Mouse (Mus musculus): ENCODE measurements around the gene Glrp1. TPM values are rescaled to one million over a fixed set of nuclear protein-coding genes. Genes with fewer than 3 reads are reported as not detected.

The Glrp1 gene
- polyA plus RNA-seq (2015; fragmentation: Nextera tagmentation; extraction: Ambion mirVana): 0.08 TPM in 1 of 2 replicates, not detected in the other

DNA sequence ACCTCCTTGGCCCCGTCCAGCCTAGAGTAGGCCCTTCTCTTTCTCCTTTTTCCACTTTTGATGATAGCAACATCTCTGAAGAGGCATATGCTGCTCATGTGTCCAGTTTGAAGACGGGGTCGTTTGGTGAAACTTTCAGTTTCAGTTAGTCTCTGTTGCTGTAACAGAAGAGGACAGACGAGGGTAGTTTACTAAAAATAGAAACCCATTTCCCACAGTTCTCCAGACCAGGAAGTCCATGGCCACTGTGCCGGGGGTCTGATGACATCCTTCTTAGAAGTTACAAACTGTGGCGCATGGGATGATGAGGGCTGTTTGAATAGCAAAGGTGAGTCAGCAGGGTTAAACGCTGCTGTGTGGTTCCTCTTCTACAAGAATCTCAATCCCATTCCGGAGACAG lies at the start of gene Glrp1:
Gene Glrp1 (minus strand): TSS at position 278 of the 400 bp plus-strand sequence.

Other genes with a start within 250 kb of the Glrp1 start
- 34.9 and 40.6 TPM in 2 replicates for gene Hjurp, start 232.4 kb downstream of the Glrp1 start, polyA plus RNA-seq (2015; fragmentation: Nextera tagmentation; extraction: Ambion mirVana)
- 0.19 and 0.35 TPM in 2 replicates for gene Trpm8, start 232.4 kb downstream of the Glrp1 start, polyA plus RNA-seq (2015; fragmentation: Nextera tagmentation; extraction: Ambion mirVana)
- gene Spp2, start 103.1 kb downstream of the Glrp1 start, polyA plus RNA-seq (2015; fragmentation: Nextera tagmentation; extraction: Ambion mirVana): 0.17 and 0.34 TPM in 2 replicates
- gene Arl4c, start 192.2 kb upstream of the Glrp1 start, polyA plus RNA-seq (2015; fragmentation: Nextera tagmentation; extraction: Ambion mirVana): 45.4 and 47.5 TPM in 2 replicates

Data from neural tube, postnatal 0 days (tissue).